Mouse (Mus musculus): ENCODE data around the gene Tnni3k.

Gene Tnni3k

DNA sequence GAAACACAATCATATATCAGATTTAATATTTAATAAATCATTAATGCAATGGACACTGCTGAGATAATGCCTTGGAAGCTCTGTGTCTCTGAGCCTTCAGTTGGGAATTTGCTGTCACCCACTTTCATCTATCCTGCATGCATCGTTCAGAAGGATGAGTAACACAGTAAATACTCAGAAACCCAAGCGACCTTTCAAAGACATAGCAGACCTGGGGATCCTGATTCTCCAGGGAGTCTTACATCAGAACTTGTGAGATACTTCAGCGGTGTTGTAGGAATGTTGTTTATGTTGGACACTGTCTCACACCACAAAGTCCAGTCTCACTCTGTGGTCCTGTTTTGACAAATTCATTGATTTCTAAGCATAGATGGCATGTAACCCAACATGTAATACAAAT, 294.1 kb downstream of the Tnni3k start:
- DNase-seq, result no peak

DNA sequence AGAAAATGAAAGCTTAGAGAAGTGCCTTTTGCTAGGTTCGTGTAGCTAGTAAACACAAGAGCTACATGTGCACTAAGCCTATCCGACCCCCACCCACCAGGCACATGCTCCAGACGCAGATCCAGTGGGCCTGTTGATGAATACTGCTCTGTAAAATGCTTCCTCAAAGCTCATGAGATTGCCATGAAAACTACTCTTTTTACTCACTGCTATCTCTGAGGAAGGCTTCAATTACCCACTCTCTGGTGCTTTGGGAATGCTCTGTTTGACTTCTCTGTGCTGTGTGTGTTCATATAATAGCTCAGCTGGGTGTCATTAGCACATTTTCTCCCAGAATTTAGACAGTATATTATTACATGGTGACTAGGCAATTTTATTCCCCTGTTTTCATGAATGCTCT, 297.1 kb downstream of the Tnni3k start:
- no peak for DNase-seq

DNA sequence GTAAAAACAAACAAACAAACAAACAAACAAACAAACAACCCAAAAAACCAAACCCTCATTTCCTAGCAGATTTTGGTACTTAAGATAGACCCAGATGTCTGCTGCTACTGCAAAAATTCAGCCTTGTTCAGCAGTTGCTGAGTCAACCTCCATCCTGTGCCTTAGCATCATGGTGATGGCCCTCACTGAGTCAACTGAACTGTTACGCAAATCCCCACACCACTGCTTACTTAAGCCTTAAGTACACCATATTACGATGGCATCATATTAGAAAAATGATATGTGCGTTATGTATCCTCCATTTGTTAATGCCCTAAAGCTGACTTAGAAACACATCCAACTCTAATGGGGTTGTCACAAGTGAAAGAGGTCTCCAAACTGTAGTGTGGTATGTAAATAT, 300.0 kb downstream of the Tnni3k start:
- DNase-seq, result no peak

DNA sequence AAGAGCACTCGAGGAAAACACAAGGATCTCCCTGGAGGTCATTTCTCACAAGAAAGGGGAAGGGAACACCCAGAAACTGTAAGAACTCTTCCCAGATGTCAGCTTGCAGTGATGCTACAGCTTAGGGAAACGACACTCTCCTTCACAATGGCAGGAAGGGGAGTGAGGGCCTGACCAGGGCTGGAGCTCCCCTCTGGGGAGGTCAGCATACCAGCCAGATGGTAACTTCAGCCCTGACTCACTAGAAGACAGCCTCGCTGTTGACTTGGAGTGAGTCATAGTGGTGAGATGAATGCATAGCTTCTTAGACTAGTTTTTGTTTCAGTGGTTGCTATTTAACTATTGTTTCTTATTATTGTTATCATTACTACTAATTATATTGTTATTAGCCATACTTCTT, 300.7 kb downstream of the Tnni3k start:
- DNase-seq, result no peak

DNA sequence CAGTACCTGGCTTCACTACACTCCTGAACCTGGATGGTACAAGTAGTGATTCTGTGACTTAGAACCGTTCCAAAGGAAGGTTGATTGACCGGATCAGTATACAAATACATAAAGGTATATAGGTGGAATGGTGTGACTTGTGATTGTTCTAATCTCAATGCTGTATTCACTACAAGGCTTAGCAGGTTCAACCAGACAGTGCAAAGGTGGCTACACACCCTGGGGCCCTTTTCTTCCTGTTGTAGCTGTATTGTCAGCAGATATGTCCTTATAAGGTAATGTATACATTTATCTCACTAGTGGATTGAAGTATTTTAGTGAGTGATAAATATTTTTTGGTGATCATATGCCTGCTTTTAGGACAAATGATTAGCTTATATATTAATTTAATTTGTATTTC, 310.9 kb downstream of the Tnni3k start:
- DNase-seq, result no peak

DNA sequence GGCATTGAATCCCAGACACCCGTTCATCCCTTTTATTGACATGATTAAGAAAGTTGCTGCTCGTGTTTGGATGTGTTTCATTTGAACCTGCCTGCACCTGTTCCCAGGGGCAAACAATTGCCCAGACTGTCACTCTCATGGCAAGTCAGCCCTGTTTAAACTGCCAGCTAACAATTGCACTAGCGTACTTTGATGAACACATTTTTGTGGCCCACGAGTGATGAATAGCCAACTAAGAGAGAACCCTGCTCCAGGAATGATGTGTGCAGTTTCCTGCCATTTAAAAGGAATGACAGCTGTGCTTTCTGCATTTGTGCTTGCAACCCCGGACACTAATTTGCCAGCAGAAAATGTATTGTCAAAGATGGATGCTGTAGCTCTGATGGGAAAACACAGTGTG, 312.3 kb downstream of the Tnni3k start:
- no peak for DNase-seq

DNA sequence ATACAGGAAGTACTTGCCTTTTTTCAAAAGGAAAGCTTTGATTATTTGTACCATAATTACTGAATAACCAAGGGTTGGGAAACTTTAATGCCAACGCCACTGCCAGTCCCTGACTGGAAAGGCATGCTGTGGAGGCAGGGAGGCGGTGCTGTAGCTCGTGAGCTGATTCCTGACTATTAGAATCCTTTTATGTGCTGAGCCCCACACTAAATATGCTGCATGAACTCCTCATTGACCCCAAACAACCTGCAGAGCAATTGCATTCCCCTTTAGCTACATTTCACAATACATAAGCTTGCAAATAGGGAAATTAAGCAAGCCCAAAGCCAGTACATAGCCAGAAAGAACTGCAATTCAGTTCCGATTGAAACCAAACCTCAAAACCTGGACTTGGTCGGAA, 313.7 kb downstream of the Tnni3k start:
- DNase-seq, result no peak
